Comparison of ENCODE assay signal across 17 mouse cellular contexts in the genomic region with DNA sequence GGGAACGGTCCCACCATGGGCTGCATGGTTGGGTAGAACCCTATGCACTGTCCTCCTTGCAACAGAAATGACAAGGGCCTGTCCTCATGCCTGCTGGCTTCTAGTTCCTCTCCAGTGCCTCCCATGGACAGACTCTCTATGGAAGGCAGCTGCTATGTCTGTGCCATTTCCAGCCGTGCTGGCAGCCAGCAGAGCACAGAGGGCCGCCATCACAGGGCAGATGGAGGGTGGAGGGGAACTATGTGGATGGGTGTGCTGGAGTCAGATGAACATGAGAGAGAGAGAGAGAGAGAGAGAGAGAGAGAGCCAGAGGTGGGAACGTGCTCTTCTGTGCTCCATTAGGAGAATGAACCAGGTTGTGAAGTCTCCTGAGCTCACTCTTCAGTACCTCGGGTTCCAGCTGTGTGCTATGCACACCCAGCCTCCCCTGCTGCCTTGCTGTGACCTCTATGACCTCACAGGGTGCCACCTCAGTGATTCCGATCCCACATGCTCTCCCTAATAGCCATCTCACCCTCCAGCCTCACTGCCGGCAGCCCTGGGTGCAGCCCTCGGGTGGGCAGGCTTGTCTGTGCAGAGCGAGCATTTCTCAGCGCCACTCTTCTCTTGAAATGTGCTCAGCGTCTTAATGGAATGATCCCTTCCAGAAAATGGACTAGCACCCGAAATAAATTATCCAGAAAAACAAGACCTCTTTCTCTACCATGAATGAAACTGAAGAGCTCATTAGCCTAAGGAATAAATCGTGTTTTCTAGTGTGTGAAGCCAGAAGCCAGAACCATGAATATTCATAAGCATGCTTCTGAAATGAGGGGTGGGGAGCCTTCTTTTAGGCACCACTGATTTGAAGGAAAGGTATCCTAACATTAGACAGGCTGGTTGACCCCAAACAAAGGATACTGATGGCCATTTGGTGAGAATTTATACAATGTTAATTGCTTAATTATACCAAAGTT.
A peak's percentile ranks its signal among the peaks of the same experiment; 100 is the strongest.
DNase-seq lines count a peak whose midpoint lies in the region; ATAC-seq lines count a peak whose summit lies in the region.
"Had no signal": no experiment of that assay in that cellular context is flagged by ENCODE, and none has a peak within 500 bp of the region (broad histone marks: within the 10 kb centered on the region; RNA-seq: fewer than 3 reads in every experiment).

No protein-coding gene starts in this region.

- WGBS in midbrain, embryonic 13.5 days: 60% methylated on average over 13 of the region's 13 CpGs
- WGBS in midbrain, embryonic 14.5 days: 66% methylated on average over 13 of the region's 13 CpGs
- 48% methylated on average over 13 of the region's 13 CpGs for WGBS in hindbrain, embryonic 13.5 days
- 35% methylated on average over 13 of the region's 13 CpGs for WGBS in neural tube, embryonic 13.5 days
- WGBS in intestine, embryonic 15.5 days: 77% methylated on average over 13 of the region's 13 CpGs

- peak; percentile 45; the same call in 1 of the 2 replicates for ATAC-seq in midbrain, embryonic 13.5 days
- ATAC-seq in midbrain, embryonic 14.5 days (ENCODE audit: low FRiP score, low TSS enrichment): no peak
- ATAC-seq in hindbrain, embryonic 13.5 days (ENCODE audit: low FRiP score): peak; percentile 82
- peak; percentile 88 for ATAC-seq in neural tube, embryonic 13.5 days (ENCODE audit: low read depth)
- ATAC-seq in intestine, embryonic 15.5 days: no peak
- ATAC-seq: intestine, embryonic 16.5 days had no signal

- no peak overlapping the region for H3K4me2 ChIP-seq in midbrain, embryonic 13.5 days (replicated peaks)
- no peak overlapping the region for H3K4me2 ChIP-seq in midbrain, embryonic 14.5 days (ENCODE audit: low read length)
- H3K4me2 ChIP-seq in hindbrain, embryonic 13.5 days: no peak overlapping the region
- 0 out of 2 replicates have a peak overlapping the region, but pooled peaks have one; percentile 14 for H3K4me2 ChIP-seq in neural tube, embryonic 13.5 days
- no peak overlapping the region for H3K4me2 ChIP-seq in intestine, embryonic 15.5 days (replicated peaks)
- H3K4me2 ChIP-seq: heart, embryonic 15.5 days; limb, embryonic 13.5 days had no signal

- H3K27ac ChIP-seq in midbrain, embryonic 13.5 days: no peak overlapping the region
- H3K27ac ChIP-seq in midbrain, embryonic 14.5 days (replicated peaks; ENCODE audit: low read depth, low read length): no peak overlapping the region
- H3K27ac ChIP-seq in hindbrain, embryonic 13.5 days: peak overlapping the region; percentile 60; the same call in 1 of the 2 replicates
- H3K27ac ChIP-seq in neural tube, embryonic 13.5 days (replicated peaks): peak overlapping the region; percentile 78
- H3K27ac ChIP-seq in intestine, embryonic 15.5 days: no peak overlapping the region
- H3K27ac ChIP-seq: heart, embryonic 15.5 days; limb, embryonic 13.5 days had no signal

- H3K4me1 ChIP-seq in midbrain, embryonic 13.5 days (replicated peaks): 0 out of 2 replicates have a peak, but pooled peaks cover 3% of the 10 kb centered on the region
- no peaks in the 10 kb centered on the region for H3K4me1 ChIP-seq in midbrain, embryonic 14.5 days (ENCODE audit: control insufficient read depth, insufficient read depth, low read length)
- H3K4me1 ChIP-seq in hindbrain, embryonic 13.5 days (replicated peaks): peaks cover 3% of the 10 kb centered on the region
- H3K4me1 ChIP-seq in neural tube, embryonic 13.5 days (replicated peaks): peaks cover 8% of the 10 kb centered on the region
- H3K4me1 ChIP-seq in intestine, embryonic 15.5 days (replicated peaks): no peaks in the 10 kb centered on the region

- H3K27me3 ChIP-seq in midbrain, embryonic 13.5 days: no peaks in the 10 kb centered on the region; the same call in 1 of the 2 replicates
- no peaks in the 10 kb centered on the region for H3K27me3 ChIP-seq in midbrain, embryonic 14.5 days (ENCODE audit: control insufficient read depth, insufficient read depth, low read length)
- no peaks in the 10 kb centered on the region for H3K27me3 ChIP-seq in hindbrain, embryonic 13.5 days
- H3K27me3 ChIP-seq in neural tube, embryonic 13.5 days: no peaks in the 10 kb centered on the region
- H3K27me3 ChIP-seq in intestine, embryonic 15.5 days (replicated peaks): no peaks in the 10 kb centered on the region
- H3K27me3 ChIP-seq: heart, embryonic 15.5 days; limb, embryonic 13.5 days had no signal

- DNase-seq in frontal cortex, postnatal 10 days (ENCODE audit: low spot score in 2 of 2): peak; percentile 24 to 27
- no peak for DNase-seq in frontal cortex, postnatal 14 days (ENCODE audit: low spot score in 2 of 2)
- DNase-seq in midbrain, embryonic 14.5 days: no peak
- no peak for DNase-seq in heart, adult 8-10 months (ENCODE audit: low spot score)
- DNase-seq: adrenal gland, postnatal 36 days; cerebellum, adult 18-20 months; gastrocnemius, postnatal 25 days; lung, adult 2 months; right cerebral cortex, postnatal 14 days had no signal

- no peak overlapping the region for H3K4me3 ChIP-seq in midbrain, embryonic 13.5 days (replicated peaks)
- no peak overlapping the region for H3K4me3 ChIP-seq in midbrain, embryonic 14.5 days (replicated peaks; ENCODE audit: low read depth, low read length)
- H3K4me3 ChIP-seq in hindbrain, embryonic 13.5 days: no peak overlapping the region
- no peak overlapping the region for H3K4me3 ChIP-seq in neural tube, embryonic 13.5 days
- no peak overlapping the region for H3K4me3 ChIP-seq in intestine, embryonic 15.5 days (replicated peaks)
- H3K4me3 ChIP-seq: heart, embryonic 15.5 days; limb, embryonic 13.5 days; megakaryocyte, embryonic 14.5 days had no signal

- no peaks in the 10 kb centered on the region for H3K9me3 ChIP-seq in midbrain, embryonic 13.5 days
- H3K9me3 ChIP-seq in midbrain, embryonic 14.5 days (ENCODE audit: control insufficient read depth, low read length): no peaks in the 10 kb centered on the region
- no peaks in the 10 kb centered on the region for H3K9me3 ChIP-seq in hindbrain, embryonic 13.5 days
- no peaks in the 10 kb centered on the region for H3K9me3 ChIP-seq in neural tube, embryonic 13.5 days
- no peaks in the 10 kb centered on the region for H3K9me3 ChIP-seq in intestine, embryonic 15.5 days
- H3K9me3 ChIP-seq: heart, embryonic 15.5 days had no signal

- H3K36me3 ChIP-seq in midbrain, embryonic 13.5 days: no peaks in the 10 kb centered on the region
- H3K36me3 ChIP-seq in midbrain, embryonic 14.5 days (ENCODE audit: control insufficient read depth, insufficient read depth, low read length): no peaks in the 10 kb centered on the region
- H3K36me3 ChIP-seq in hindbrain, embryonic 13.5 days: no peaks in the 10 kb centered on the region
- H3K36me3 ChIP-seq in neural tube, embryonic 13.5 days: no peaks in the 10 kb centered on the region
- no peaks in the 10 kb centered on the region for H3K36me3 ChIP-seq in intestine, embryonic 15.5 days
- H3K36me3 ChIP-seq: heart, embryonic 15.5 days; limb, embryonic 13.5 days had no signal

- H3K9ac ChIP-seq in midbrain, embryonic 13.5 days (replicated peaks): no peak overlapping the region
- H3K9ac ChIP-seq in midbrain, embryonic 14.5 days (replicated peaks; ENCODE audit: low read length): no peak overlapping the region
- H3K9ac ChIP-seq in hindbrain, embryonic 13.5 days: peak overlapping the region; percentile 36; the same call in 1 of the 2 replicates
- no peak overlapping the region for H3K9ac ChIP-seq in neural tube, embryonic 13.5 days
- no peak overlapping the region for H3K9ac ChIP-seq in intestine, embryonic 15.5 days
- H3K9ac ChIP-seq: heart, embryonic 15.5 days; limb, embryonic 13.5 days had no signal

Comparison
In these comparisons a context has a peak if more than half of its experiments do, and no peak if none do; other contexts are left out.
1. DNase-seq: peak in frontal cortex, postnatal 10 days (2 of 2); none in frontal cortex, postnatal 14 days (0 of 2), midbrain, embryonic 14.5 days (single experiment) and heart, adult 8-10 months (single experiment).
2. ATAC-seq: peak in midbrain, embryonic 13.5 days (single experiment), hindbrain, embryonic 13.5 days (single experiment) and neural tube, embryonic 13.5 days (single experiment); none in midbrain, embryonic 14.5 days (single experiment) and intestine, embryonic 15.5 days (single experiment).
3. H3K27ac ChIP-seq: peak in hindbrain, embryonic 13.5 days (single experiment) and neural tube, embryonic 13.5 days (single experiment); none in midbrain, embryonic 13.5 days (single experiment), midbrain, embryonic 14.5 days (single experiment) and intestine, embryonic 15.5 days (single experiment).